Mouse (Mus musculus) skeletal muscle tissue, adult 2 months (tissue): Measurements from ENCODE around the gene Wdr66.

Source experiments
- DNase-seq: peaks from one replicate; pipeline ENCODE4 v3.0.0-alpha.2; 2012; ENCODE audit warnings: low read depth, low spot score

The Wdr66 gene

DNA sequence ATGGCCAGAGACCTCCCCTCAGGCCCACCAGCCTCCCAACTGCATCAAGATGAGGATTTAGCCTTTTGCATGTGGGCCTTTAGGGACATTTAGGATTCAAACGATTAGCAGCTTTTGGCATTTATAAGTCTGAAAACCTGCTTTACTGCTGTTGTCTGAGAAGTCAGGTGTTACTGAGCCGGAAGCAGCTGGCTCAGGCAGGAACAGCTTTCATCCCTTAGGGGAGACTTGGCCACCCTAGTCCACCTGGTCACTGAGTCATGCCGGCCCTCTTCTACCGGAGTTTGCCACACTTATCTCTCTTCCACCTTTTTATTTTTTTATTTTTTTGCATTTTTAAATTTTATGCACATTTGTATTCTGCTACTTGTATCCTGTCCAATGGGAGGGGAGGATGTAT is 105.4 kb downstream of the Wdr66 start:
- no peak for DNase-seq

DNA sequence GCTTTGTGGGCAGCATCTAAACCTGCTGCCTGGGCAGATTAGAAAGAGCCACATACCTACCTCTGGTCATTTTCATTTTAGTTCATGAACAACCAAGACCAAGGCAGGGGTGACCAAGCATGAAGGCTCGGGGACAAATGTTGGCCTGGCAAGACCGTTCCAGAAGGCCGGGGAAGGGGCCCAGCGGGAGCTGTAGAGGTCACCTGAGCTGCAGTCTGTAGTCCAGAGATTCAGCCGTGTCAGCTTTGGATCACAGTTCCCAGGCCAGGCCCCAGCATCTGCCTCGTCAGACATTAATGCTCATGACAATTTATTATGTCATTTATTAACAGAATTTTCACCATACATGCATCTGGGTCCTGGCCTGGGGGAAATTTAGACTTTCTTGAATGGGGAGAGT is 107.5 kb downstream of the Wdr66 start:
- DNase-seq, result no peak

DNA sequence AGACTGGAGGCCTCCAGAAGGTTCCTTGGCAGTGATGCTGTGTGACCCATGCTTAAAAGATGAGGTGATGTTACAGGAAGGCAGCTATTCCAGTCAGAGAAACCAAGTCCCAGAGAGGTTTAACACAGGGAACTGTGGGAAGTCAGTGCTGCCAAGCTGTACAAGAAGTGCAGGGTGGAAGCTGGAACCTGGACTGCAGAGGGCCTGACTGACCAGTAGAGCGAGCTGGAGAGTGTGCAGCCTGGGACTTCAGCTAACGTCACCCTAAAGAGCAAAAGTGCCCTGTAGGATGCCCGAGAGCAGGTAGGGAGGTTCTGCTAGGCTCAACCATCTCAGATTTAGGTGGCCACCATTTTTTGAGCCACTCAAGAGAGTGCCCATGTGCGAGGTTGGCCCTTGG is 111.0 kb downstream of the Wdr66 start:
- DNase-seq, result no peak

DNA sequence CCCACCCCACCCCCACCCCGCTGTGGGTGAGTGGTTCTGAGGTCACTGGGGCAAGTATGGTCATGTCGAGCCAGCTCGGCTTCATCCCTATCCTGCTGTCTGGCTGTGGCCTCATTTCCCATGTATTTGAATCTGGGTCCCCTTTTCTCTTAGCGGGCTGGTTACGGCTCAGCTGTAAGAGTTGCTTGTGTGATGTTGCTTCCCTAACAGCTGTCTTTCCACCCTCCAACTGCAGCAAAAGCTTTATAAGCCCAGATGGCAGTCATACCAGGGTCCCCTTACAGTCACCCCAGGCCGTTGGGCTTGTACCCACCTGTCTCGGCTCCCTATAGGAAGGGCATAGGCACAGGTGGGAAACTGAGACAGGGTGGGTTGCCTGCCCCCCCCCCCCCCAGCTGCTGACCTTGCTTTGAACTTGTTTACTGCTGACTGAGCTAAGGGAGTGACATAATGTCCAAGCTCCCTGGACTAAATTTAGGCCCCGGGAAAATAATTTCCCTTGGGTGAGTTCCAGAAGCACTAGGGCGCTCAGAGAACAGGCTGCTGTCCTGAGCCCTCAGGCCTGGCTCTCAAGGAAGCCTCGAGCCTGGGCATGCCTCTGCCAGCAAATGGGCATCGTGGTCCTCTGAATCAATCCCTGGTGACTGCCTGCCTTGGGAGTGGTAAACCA is 112.5 kb downstream of the Wdr66 start:
- peak; percentile 90 for DNase-seq

DNA sequence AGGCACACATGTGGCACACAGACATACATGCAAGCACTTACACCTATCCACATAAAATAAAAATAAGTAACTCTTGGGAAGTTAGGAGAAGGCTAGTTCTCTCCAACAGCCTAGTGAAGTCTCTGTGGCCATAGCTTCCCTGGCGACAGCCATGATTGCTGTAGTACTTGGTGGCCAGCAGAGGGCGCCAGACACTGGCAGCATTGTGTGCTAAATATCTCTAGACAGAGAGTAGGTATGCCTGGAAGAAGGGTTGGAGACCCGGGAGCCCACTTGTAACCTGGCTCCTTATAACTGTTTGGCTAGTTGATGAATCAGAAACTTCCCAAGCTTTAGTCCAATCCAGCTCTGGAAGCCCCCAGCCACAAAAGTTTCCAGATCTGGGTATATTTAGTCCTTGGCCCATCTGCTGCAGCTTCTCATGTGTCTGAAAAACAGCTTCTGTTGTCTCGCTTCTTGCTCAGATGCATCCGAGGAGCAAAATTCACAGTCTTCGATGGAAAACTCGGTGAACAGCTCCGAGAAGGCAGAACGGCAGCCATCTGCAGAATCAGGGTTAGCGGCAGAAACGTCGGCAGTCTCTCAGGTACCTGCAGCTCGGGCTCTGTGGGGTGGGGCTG is 117.1 kb downstream of the Wdr66 start:
- peak; percentile 53 for DNase-seq

DNA sequence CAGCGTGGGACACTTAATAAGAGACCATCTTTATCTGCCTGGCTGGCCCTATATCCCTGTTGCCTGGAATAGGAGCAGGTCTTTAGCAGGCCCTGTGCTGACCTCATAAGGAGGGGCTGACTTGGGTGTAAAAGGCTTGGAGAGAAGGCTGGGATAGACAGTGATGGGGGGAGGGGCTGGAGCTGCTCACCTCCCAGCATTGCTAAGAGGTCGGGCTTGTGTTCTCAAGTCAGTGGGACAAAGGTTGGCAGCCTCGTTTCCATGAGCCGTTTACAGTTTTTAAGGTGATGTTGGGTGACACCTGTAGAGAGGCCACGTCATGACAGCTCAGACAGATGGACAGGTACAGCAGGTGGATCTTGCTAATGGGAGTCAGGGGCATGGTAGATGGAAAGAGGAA is 118.1 kb downstream of the Wdr66 start:
- DNase-seq, result no peak

DNA sequence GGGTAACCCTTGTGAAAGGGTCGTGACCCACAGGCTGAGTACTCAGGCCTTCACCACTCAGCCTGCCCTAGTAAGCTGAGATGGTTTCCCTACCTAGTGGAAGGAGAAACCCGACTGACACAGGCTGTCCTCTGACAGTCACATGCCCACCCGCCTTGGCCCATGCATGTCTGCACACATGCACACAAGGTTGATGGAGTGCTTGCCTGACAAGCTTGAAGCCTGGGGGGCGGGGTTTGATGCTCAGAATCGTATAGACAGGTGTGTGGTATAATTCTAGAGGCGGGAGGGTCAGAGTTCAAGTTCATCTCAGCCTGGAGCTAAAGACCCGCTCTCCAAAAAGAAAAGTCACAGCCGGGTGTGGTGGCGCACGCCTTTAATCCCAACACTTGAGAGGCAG is 123.4 kb downstream of the Wdr66 start:
- DNase-seq, result no peak

DNA sequence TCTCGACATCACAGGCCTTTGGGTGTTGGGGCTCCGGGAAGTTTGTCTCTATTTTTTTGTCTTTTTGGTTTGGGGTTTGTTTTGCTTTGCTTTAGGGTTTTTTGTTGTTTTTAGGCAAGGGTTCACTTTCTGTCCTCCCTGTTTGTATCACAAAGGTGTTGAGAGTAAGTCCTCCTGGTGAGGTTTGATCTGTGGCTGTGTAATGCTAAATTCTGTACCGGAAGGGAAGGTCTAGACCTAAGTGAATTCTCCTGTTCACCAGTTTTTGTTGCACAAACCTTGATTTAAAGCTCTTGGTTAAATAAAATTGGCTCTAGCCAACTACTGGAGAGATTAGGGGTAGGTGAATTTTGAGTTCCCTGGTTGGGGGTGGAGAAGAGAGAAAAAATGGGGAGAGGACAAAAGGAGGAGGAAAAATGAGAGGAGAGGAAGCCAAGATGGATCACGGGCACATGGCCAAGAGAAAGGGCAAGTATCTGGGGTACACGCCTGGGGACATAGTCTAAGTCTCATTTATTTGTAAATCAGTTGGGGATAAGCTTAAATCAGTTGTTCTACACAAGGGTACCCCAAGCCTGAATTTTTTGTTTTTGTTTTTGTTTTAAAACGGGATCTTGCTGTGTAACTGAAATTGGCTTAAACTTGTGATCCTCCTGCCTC is 124.0 kb downstream of the Wdr66 start:
- DNase-seq, result no peak

DNA sequence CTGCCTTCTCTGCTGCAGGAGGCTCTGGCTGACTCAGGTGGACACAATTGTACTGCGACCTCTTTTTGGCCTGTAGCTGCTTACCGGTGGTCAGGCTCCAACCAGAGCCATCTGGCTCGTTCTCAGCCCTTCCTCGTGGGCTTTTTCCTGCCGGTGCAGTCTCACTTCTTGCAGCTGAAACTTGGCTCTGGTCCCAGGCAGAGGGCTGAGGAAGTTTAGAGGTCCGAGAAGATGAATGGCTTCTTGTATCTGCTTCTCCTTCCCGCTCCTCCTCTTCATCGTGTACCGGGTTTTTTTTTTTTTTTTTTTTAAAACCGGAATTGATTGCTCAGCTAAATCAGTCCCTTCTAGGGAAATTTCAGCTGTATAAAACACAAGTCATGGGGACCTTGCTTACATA is 124.7 kb downstream of the Wdr66 start:
- DNase-seq, result peak; percentile 69
